In genomic region chr9:14937308-14937707, GRCm38 (mm10) we compare ENCODE assay signal across 33 mouse cellular contexts. TPM values are rescaled to one million over a fixed set of nuclear protein-coding genes. Genes with fewer than 3 reads are reported as not detected.
"Had no signal": no experiment of that assay in that cellular context is flagged by ENCODE, and none has a peak within 500 bp of the region (broad histone marks: within the 10 kb centered on the region; RNA-seq: fewer than 3 reads in every experiment).

No protein-coding gene starts in this region.

- ATAC-seq: liver, embryonic 12.5 days; liver, postnatal 0 days; lung, postnatal 0 days; midbrain, embryonic 13.5 days; midbrain, embryonic 15.5 days; midbrain, embryonic 16.5 days had no signal

- H3K36me3 ChIP-seq: limb, embryonic 12.5 days; limb, embryonic 15.5 days; liver, embryonic 12.5 days; liver, embryonic 13.5 days; liver, embryonic 15.5 days; lung, embryonic 15.5 days; midbrain, embryonic 10.5 days; midbrain, embryonic 12.5 days; midbrain, embryonic 13.5 days; midbrain, embryonic 15.5 days had no signal

- H3K27me3 ChIP-seq: limb, embryonic 12.5 days; limb, embryonic 15.5 days; liver, embryonic 12.5 days; liver, embryonic 13.5 days; liver, embryonic 15.5 days; lung, embryonic 15.5 days; midbrain, embryonic 12.5 days; midbrain, embryonic 13.5 days; midbrain, embryonic 15.5 days had no signal

- H3K9me3 ChIP-seq: limb, embryonic 12.5 days; limb, embryonic 15.5 days; liver, embryonic 12.5 days; liver, embryonic 13.5 days; liver, embryonic 15.5 days; lung, embryonic 15.5 days; megakaryocyte, embryonic 14.5 days; midbrain, embryonic 10.5 days; midbrain, embryonic 12.5 days; midbrain, embryonic 13.5 days; midbrain, embryonic 15.5 days had no signal

- H3K27ac ChIP-seq: left cerebral cortex, adult 2 months; limb, embryonic 15.5 days; liver, embryonic 12.5 days; liver, embryonic 13.5 days; liver, embryonic 14.5 days; liver, embryonic 15.5 days; lung, embryonic 15.5 days; macrophage; midbrain, embryonic 10.5 days; midbrain, embryonic 12.5 days; midbrain, embryonic 13.5 days; midbrain, embryonic 15.5 days had no signal

- DNase-seq: left cerebral cortex, postnatal 4 days; liver; liver, embryonic 13.5 days; liver, postnatal 0 days; lung, adult 18-20 months; lung, adult 2 months; lung, embryonic 14.5 days; lung, postnatal 10 days; lung, postnatal 14 days; lung, postnatal 36 days; lung, postnatal 4 days; midbrain, embryonic 14.5 days had no signal

- H3K9ac ChIP-seq: limb, embryonic 12.5 days; limb, embryonic 15.5 days; liver, embryonic 12.5 days; liver, embryonic 13.5 days; liver, embryonic 14.5 days; liver, embryonic 15.5 days; liver, postnatal 0 days; lung, embryonic 14.5 days; lung, embryonic 15.5 days; midbrain, embryonic 12.5 days; midbrain, embryonic 13.5 days; midbrain, embryonic 15.5 days had no signal

- H3K4me2 ChIP-seq: limb, embryonic 12.5 days; limb, embryonic 15.5 days; liver, embryonic 11.5 days; liver, embryonic 12.5 days; liver, embryonic 13.5 days; liver, embryonic 15.5 days; lung, embryonic 14.5 days; lung, embryonic 15.5 days; midbrain, embryonic 11.5 days; midbrain, embryonic 12.5 days; midbrain, embryonic 13.5 days; midbrain, embryonic 15.5 days had no signal

- H3K4me3 ChIP-seq: left cerebral cortex, adult 2 months; limb, embryonic 12.5 days; limb, embryonic 15.5 days; liver, embryonic 12.5 days; liver, embryonic 13.5 days; liver, embryonic 15.5 days; lung, embryonic 15.5 days; megakaryocyte, embryonic 14.5 days; midbrain, embryonic 10.5 days; midbrain, embryonic 12.5 days; midbrain, embryonic 13.5 days; midbrain, embryonic 15.5 days; myocyte had no signal

- H3K4me1 ChIP-seq: liver, embryonic 12.5 days; liver, embryonic 13.5 days; liver, embryonic 15.5 days; lung, embryonic 15.5 days; megakaryocyte, embryonic 14.5 days; midbrain, embryonic 13.5 days; midbrain, embryonic 15.5 days had no signal

RNA-seq across cellular contexts. Expression of gene Izumo1r, which starts 33.6 kb away (rescaled TPM):
- polyA plus RNA-seq: limb, embryonic 11.5 days; limb, embryonic 12.5 days; liver, embryonic 11.5 days; liver, embryonic 12.5 days; liver, embryonic 13.5 days; liver, embryonic 14.5 days; liver, embryonic 15.5 days; liver, embryonic 16.5 days; liver, postnatal 0 days; macrophage; midbrain, embryonic 10.5 days; midbrain, embryonic 11.5 days; midbrain, embryonic 12.5 days; midbrain, embryonic 13.5 days; midbrain, embryonic 14.5 days; midbrain, embryonic 15.5 days; midbrain, embryonic 16.5 days; midbrain, postnatal 0 days; myocyte had no signal
